8 mouse cellular contexts compared by ENCODE assay signal in genomic region chr1:159234496-159234895, GRCm38 (mm10). TPM values are rescaled to one million over a fixed set of nuclear protein-coding genes. Genes with fewer than 3 reads are reported as not detected.
A peak's percentile ranks its signal among the peaks of the same experiment; 100 is the strongest.
DNase-seq lines count a peak whose midpoint lies in the region; ATAC-seq and TF ChIP-seq lines count a peak whose summit lies in the region.
"Had no signal": no experiment of that assay in that cellular context is flagged by ENCODE, and none has a peak within 500 bp of the region (broad histone marks: within the 10 kb centered on the region; RNA-seq: fewer than 3 reads in every experiment).

No protein-coding gene starts in this region.

- H3K9me3 ChIP-seq in midbrain, embryonic 10.5 days (replicated peaks) = no peaks in the 10 kb centered on the region
- H3K9me3 ChIP-seq in midbrain, postnatal 0 days (ENCODE audit: low read length) = no peaks in the 10 kb centered on the region
- no peaks in the 10 kb centered on the region for H3K9me3 ChIP-seq in hindbrain, embryonic 13.5 days
- H3K9me3 ChIP-seq in neural tube, embryonic 14.5 days (ENCODE audit: control insufficient read depth, low read length) = no peaks in the 10 kb centered on the region
- H3K9me3 ChIP-seq: limb, embryonic 15.5 days had no signal

- no peak overlapping the region for H3K9ac ChIP-seq in midbrain, postnatal 0 days (replicated peaks; ENCODE audit: low read length, poor library complexity, severe bottlenecking)
- no peak overlapping the region for H3K9ac ChIP-seq in hindbrain, embryonic 13.5 days
- no peak overlapping the region for H3K9ac ChIP-seq in neural tube, embryonic 14.5 days (replicated peaks; ENCODE audit: low read depth, low read length)
- H3K9ac ChIP-seq: limb, embryonic 15.5 days had no signal

- H3K36me3 ChIP-seq in midbrain, embryonic 10.5 days = peaks cover 6% of the 10 kb centered on the region; the same call in 1 of the 2 replicates
- no peaks in the 10 kb centered on the region for H3K36me3 ChIP-seq in midbrain, postnatal 0 days (ENCODE audit: insufficient read depth, low read length)
- H3K36me3 ChIP-seq in hindbrain, embryonic 13.5 days = no peaks in the 10 kb centered on the region
- no peaks in the 10 kb centered on the region for H3K36me3 ChIP-seq in neural tube, embryonic 14.5 days (ENCODE audit: control insufficient read depth, insufficient read depth, low read length)
- H3K36me3 ChIP-seq: limb, embryonic 15.5 days had no signal

- H3K4me3 ChIP-seq in midbrain, embryonic 10.5 days = peak overlapping the region; percentile 78; the same call in 1 of the 2 replicates
- H3K4me3 ChIP-seq in midbrain, postnatal 0 days (ENCODE audit: low read depth, low read length) = no peak overlapping the region
- no peak overlapping the region for H3K4me3 ChIP-seq in hindbrain, embryonic 13.5 days
- no peak overlapping the region for H3K4me3 ChIP-seq in neural tube, embryonic 14.5 days (ENCODE audit: low read depth, low read length)
- H3K4me3 ChIP-seq: limb, embryonic 15.5 days had no signal

- H3K4me1 ChIP-seq in midbrain, embryonic 10.5 days = peaks cover 25% of the 10 kb centered on the region
- peaks cover 7% of the 10 kb centered on the region; the same call in 1 of the 2 replicates for H3K4me1 ChIP-seq in midbrain, postnatal 0 days (ENCODE audit: insufficient read depth, low read length)
- H3K4me1 ChIP-seq in hindbrain, embryonic 13.5 days (replicated peaks) = peaks cover 37% of the 10 kb centered on the region
- peaks cover 23% of the 10 kb centered on the region for H3K4me1 ChIP-seq in neural tube, embryonic 14.5 days (ENCODE audit: control insufficient read depth, insufficient read depth, low read length)

- H3K27ac ChIP-seq in midbrain, embryonic 10.5 days (replicated peaks) = no peak overlapping the region
- H3K27ac ChIP-seq in midbrain, postnatal 0 days (ENCODE audit: low read depth, low read length) = no peak overlapping the region
- H3K27ac ChIP-seq in hindbrain, embryonic 13.5 days = no peak overlapping the region
- H3K27ac ChIP-seq in neural tube, embryonic 14.5 days (ENCODE audit: low read depth, low read length) = no peak overlapping the region
- H3K27ac ChIP-seq: limb, embryonic 15.5 days had no signal

- no peaks in the 10 kb centered on the region for H3K27me3 ChIP-seq in midbrain, embryonic 10.5 days (ENCODE audit: low read depth, poor library complexity, severe bottlenecking)
- no peaks in the 10 kb centered on the region for H3K27me3 ChIP-seq in midbrain, postnatal 0 days (ENCODE audit: insufficient read depth, low read length)
- no peaks in the 10 kb centered on the region for H3K27me3 ChIP-seq in hindbrain, embryonic 13.5 days
- H3K27me3 ChIP-seq in neural tube, embryonic 14.5 days (ENCODE audit: control insufficient read depth, insufficient read depth, low read length) = no peaks in the 10 kb centered on the region
- H3K27me3 ChIP-seq: limb, embryonic 15.5 days had no signal

- no peak for DNase-seq in midbrain, embryonic 10.5 days (ENCODE audit: low spot score)
- no peak for DNase-seq in midbrain, postnatal 0 days (ENCODE audit: low spot score)
- peak; percentile 9 for DNase-seq in embryo, embryonic 10.5 days (ENCODE audit: low spot score)
- no peak for DNase-seq in gastrocnemius, adult 18-20 months (ENCODE audit: low spot score)
- DNase-seq in cerebellum, adult 18-20 months = no peak

- ATAC-seq in midbrain, postnatal 0 days (ENCODE audit: low FRiP score) = no peak
- no peak for ATAC-seq in hindbrain, embryonic 13.5 days (ENCODE audit: low FRiP score)
- ATAC-seq in neural tube, embryonic 14.5 days (ENCODE audit: low read depth) = no peak

- 75% methylated on average over 2 of the region's 2 CpGs for WGBS in midbrain, embryonic 10.5 days
- WGBS in midbrain, postnatal 0 days = 69% methylated on average over 2 of the region's 2 CpGs
- WGBS in hindbrain, embryonic 13.5 days = 86% methylated on average over 2 of the region's 2 CpGs
- WGBS in neural tube, embryonic 14.5 days = 82% methylated on average over 2 of the region's 2 CpGs

- no peak for TF ChIP-seq CTCF in midbrain, postnatal 0 days (IDR thresholded peaks at IDR 0.05)

- H3K4me2 ChIP-seq in midbrain, postnatal 0 days (ENCODE audit: low read depth, low read length, poor library complexity, severe bottlenecking) = no peak overlapping the region
- H3K4me2 ChIP-seq in hindbrain, embryonic 13.5 days = peak overlapping the region; percentile 71
- H3K4me2 ChIP-seq in neural tube, embryonic 14.5 days (ENCODE audit: low read depth, low read length) = peak overlapping the region; percentile 32; the same call in 1 of the 2 replicates
- H3K4me2 ChIP-seq: limb, embryonic 15.5 days had no signal

RNA-seq across cellular contexts. Expression of gene Cop1, which starts 2.4 kb away (rescaled TPM):
- polyA plus RNA-seq in midbrain, embryonic 10.5 days (2016; fragmentation: Nextera tagmentation; extraction: Ambion mirVana) = 15.3 and 17.0 TPM in 2 replicates
- 122 and 133 TPM in 2 replicates for total RNA-seq in midbrain, postnatal 0 days (2014; rRNA removed)
- polyA plus RNA-seq in midbrain, postnatal 0 days (2015; fragmentation: Nextera tagmentation; extraction: Ambion mirVana) = 51.6 and 59.7 TPM in 2 replicates
- 22.2 and 22.4 TPM in 2 replicates for polyA plus RNA-seq in hindbrain, embryonic 13.5 days (2015; fragmentation: Nextera tagmentation; extraction: Ambion mirVana)
- 38.9 and 50.9 TPM in 2 replicates for polyA plus RNA-seq in neural tube, embryonic 14.5 days (2014; fragmentation: Nextera tagmentation; extraction: Ambion mirVana)
- 100 to 1,000 TPM; 143 to 144 TPM for total RNA-seq in gastrocnemius, adult 18-20 months (2021)
